Mouse (Mus musculus) heart, postnatal 36 days (tissue): ENCODE data around the gene Gpc5. TPM values are rescaled to one million over a fixed set of nuclear protein-coding genes. Genes with fewer than 3 reads are reported as not detected.

Experiments used
- DNase-seq, 2 experiments: peaks; one replicate each; pipeline ENCODE4 v3.0.0; 2021 to 2022
- intact Hi-C: fragments of 180-260 bp; cut with DNase I; formaldehyde crosslinking; loops from one replicate; pipeline ENCODE4 v1.15.1; 2025
- total RNA-seq, 2 experiments: library from RNA; stranded (reverse); gene quantifications; 2 replicates each; pipeline ENCODE4 v1.2.3; 2021

Gpc5 gene
- total RNA-seq, 2 experiments from 2014 or later, result not detected

GRCm38 (mm10) chr14:115475234-115475633 is 383.2 kb downstream of the Gpc5 start:
- intact Hi-C loops, result no loop called here
- DNase-seq, result no peak

- DNase-seq, result no peak
- intact Hi-C loops, result no loop called here
These were observed 385.3 kb downstream of the Gpc5 start for GRCm38 (mm10) chr14:115477360-115477759.

- no peak for DNase-seq
- intact Hi-C loops, result no loop called here
These were observed 393.1 kb downstream of the Gpc5 start for GRCm38 (mm10) chr14:115485090-115485489.

GRCm38 (mm10) chr14:115500794-115501193 is 408.8 kb downstream of the Gpc5 start:
- intact Hi-C loops, result no loop called here
- no peak for DNase-seq

- DNase-seq, result no peak
- intact Hi-C loops, result no loop called here
These were observed 454.7 kb downstream of the Gpc5 start for GRCm38 (mm10) chr14:115546516-115547282.

GRCm38 (mm10) chr14:115551996-115552395 is 460.0 kb downstream of the Gpc5 start:
- intact Hi-C loops, result no loop called here
- no peak for DNase-seq

- intact Hi-C loops, result no loop called here
These were observed 488.6 kb downstream of the Gpc5 start for GRCm38 (mm10) chr14:115580466-115581255.

GRCm38 (mm10) chr14:115581256-115581633 is 489.2 kb downstream of the Gpc5 start:
- intact Hi-C loops, result no loop called here
- no peak for DNase-seq

More at GRCm38 (mm10) chr14:115580466-115581255, 488.6 kb downstream of the Gpc5 start:
- no peak for DNase-seq

GRCm38 (mm10) chr14:115600259-115601029 is 508.4 kb downstream of the Gpc5 start:
- intact Hi-C loops, result no loop called here
- DNase-seq, result no peak

GRCm38 (mm10) chr14:115614154-115614553 is 522.1 kb downstream of the Gpc5 start:
- intact Hi-C loops, result no loop called here
- no peak for DNase-seq

- DNase-seq, result no peak
- intact Hi-C loops, result no loop called here
These were observed 524.3 kb downstream of the Gpc5 start for GRCm38 (mm10) chr14:115616305-115616704.

- DNase-seq, result no peak
- intact Hi-C loops, result no loop called here
These were observed 524.8 kb downstream of the Gpc5 start for GRCm38 (mm10) chr14:115616846-115617245.

- no peak for DNase-seq
- intact Hi-C loops, result no loop called here
These were observed 528.5 kb downstream of the Gpc5 start for GRCm38 (mm10) chr14:115620473-115620872.

GRCm38 (mm10) chr14:115631160-115631898 is 539.3 kb downstream of the Gpc5 start:
- no peak for DNase-seq
- intact Hi-C loops, result no loop called here

- DNase-seq, result no peak
- intact Hi-C loops, result no loop called here
These were observed 541.3 kb downstream of the Gpc5 start for GRCm38 (mm10) chr14:115633311-115633710.

- no peak for DNase-seq
- intact Hi-C loops, result no loop called here
These were observed 587.9 kb downstream of the Gpc5 start for GRCm38 (mm10) chr14:115679875-115680274.

GRCm38 (mm10) chr14:115746013-115746412 is 654.0 kb downstream of the Gpc5 start:
- DNase-seq, result no peak

GRCm38 (mm10) chr14:115760241-115760640 is 668.2 kb downstream of the Gpc5 start:
- no peak for DNase-seq
- intact Hi-C loops, result no loop called here

More at GRCm38 (mm10) chr14:115746013-115746412, 654.0 kb downstream of the Gpc5 start:
- intact Hi-C loops, result no loop called here

GRCm38 (mm10) chr14:115779382-115780177 is 687.6 kb downstream of the Gpc5 start:
- intact Hi-C loops, result no loop called here
- DNase-seq, result no peak

- DNase-seq, result no peak
These were observed 712.7 kb downstream of the Gpc5 start for GRCm38 (mm10) chr14:115804751-115805150.

More at GRCm38 (mm10) chr14:115804751-115805150, 712.7 kb downstream of the Gpc5 start:
- intact Hi-C loops, result no loop called here
